Comparison of ENCODE assay signal across 21 mouse cellular contexts in genomic region chr16:21648800-21649199, GRCm38 (mm10).
"Had no signal": no experiment of that assay in that cellular context is flagged by ENCODE, and none has a peak within 500 bp of the region (broad histone marks: within the 10 kb centered on the region; RNA-seq: fewer than 3 reads in every experiment).

No protein-coding gene starts in this region.

- ATAC-seq: intestine, embryonic 16.5 days; midbrain, embryonic 15.5 days had no signal

- H3K36me3 ChIP-seq: limb, embryonic 10.5 days had no signal

- H3K4me3 ChIP-seq: limb, embryonic 10.5 days; limb, embryonic 13.5 days; lung, embryonic 15.5 days; midbrain, embryonic 12.5 days; midbrain, embryonic 15.5 days; neural tube, embryonic 12.5 days; neural tube, embryonic 15.5 days had no signal

- H3K4me2 ChIP-seq: limb, embryonic 13.5 days; lung, embryonic 15.5 days; midbrain, embryonic 12.5 days; midbrain, embryonic 15.5 days; neural tube, embryonic 12.5 days; neural tube, embryonic 15.5 days had no signal

- H3K27me3 ChIP-seq: limb, embryonic 13.5 days; lung, embryonic 15.5 days; midbrain, embryonic 12.5 days; midbrain, embryonic 15.5 days; neural tube, embryonic 12.5 days; neural tube, embryonic 15.5 days had no signal

- H3K27ac ChIP-seq: limb, embryonic 10.5 days; limb, embryonic 13.5 days; lung, embryonic 15.5 days; midbrain, embryonic 12.5 days; midbrain, embryonic 15.5 days; neural tube, embryonic 12.5 days; neural tube, embryonic 15.5 days; stomach, postnatal 0 days had no signal

- H3K9ac ChIP-seq: limb, embryonic 13.5 days; lung, embryonic 15.5 days; midbrain, embryonic 12.5 days; midbrain, embryonic 15.5 days; neural tube, embryonic 12.5 days; neural tube, embryonic 15.5 days had no signal

- H3K9me3 ChIP-seq: limb, embryonic 10.5 days; limb, embryonic 13.5 days; lung, embryonic 15.5 days; midbrain, embryonic 12.5 days; midbrain, embryonic 15.5 days; neural tube, embryonic 12.5 days; neural tube, embryonic 15.5 days had no signal

- DNase-seq: kidney, adult 18-20 months; kidney, adult 9 months; kidney, postnatal 14 days; kidney, postnatal 4 days; lung, adult 18-20 months; lung, postnatal 10 days; lung, postnatal 36 days; right cerebral cortex, adult 18-20 months; right cerebral cortex, postnatal 14 days; right cerebral cortex, postnatal 4 days; thymus, adult 18-20 months; thymus, postnatal 4 days had no signal
